Mouse (Mus musculus) brain, embryonic 14.5 days (tissue): ENCODE data around the gene Rps29. TPM values are rescaled to one million over a fixed set of nuclear protein-coding genes. Genes with fewer than 3 reads are reported as not detected.

ENCODE experiments used
- DNase-seq: peaks from one replicate; pipeline ENCODE4 v3.0.0-alpha.2; 2011; ENCODE audit warnings: low read depth
- CTCF ChIP-seq: fragments of 200-500 bp; IDR thresholded peaks from 2 replicates; pipeline ENCODE4 v1.5.1; 2012; ENCODE audit warnings: inconsistent platforms, mild to moderate bottlenecking, moderate library complexity, borderline replicate concordance; ENCODE audit not compliant: insufficient read depth, insufficient read length; ENCODE audit errors: extremely low read depth
- POLR2A ChIP-seq: fragments of 200-500 bp; IDR thresholded peaks from 2 replicates; pipeline ENCODE4 v1.6.1; 2012; ENCODE audit warnings: mild to moderate bottlenecking, inconsistent platforms, borderline replicate concordance; ENCODE audit not compliant: poor library complexity, insufficient read depth, insufficient read length, severe bottlenecking; ENCODE audit errors: extremely low read depth
- polyA plus RNA-seq: library from polyadenylated mRNA; depleted of rRNA; stranded (reverse); fragments of >200 nt; gene quantifications from 2 replicates; pipeline ENCODE4 v1.2.3, GENCODE M21; 2012

Rps29 gene
- polyA plus RNA-seq, 1 experiment = 1,659 TPM

DNA sequence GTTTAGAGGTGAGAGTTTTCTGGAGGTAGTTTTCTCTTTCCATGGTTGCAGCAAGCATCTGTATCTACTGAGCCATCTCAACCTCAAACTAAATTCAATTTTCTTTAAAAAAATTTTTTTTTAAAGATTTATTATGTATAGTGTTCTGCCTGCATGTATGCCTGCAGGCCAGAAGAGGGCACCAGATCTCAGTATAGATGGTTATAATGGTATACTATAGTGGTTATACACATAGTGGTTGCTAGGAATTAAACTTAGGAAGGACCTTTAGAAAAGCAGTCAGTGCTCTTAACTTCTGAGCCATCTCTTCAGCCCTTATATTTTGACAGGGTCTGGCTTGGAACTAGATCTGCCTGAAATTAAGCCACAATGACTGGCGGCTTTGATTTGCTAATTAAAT, 31.5 kb upstream of the Rps29 start:
- DNase-seq = no peak
- TF ChIP-seq CTCF (no peak), POLR2A (no peak)

GRCm38 (mm10) chr12:69190074-69190473, 31.1 kb upstream of the Rps29 start:
- DNase-seq = no peak
- TF ChIP-seq CTCF (no peak), POLR2A (no peak)

DNA sequence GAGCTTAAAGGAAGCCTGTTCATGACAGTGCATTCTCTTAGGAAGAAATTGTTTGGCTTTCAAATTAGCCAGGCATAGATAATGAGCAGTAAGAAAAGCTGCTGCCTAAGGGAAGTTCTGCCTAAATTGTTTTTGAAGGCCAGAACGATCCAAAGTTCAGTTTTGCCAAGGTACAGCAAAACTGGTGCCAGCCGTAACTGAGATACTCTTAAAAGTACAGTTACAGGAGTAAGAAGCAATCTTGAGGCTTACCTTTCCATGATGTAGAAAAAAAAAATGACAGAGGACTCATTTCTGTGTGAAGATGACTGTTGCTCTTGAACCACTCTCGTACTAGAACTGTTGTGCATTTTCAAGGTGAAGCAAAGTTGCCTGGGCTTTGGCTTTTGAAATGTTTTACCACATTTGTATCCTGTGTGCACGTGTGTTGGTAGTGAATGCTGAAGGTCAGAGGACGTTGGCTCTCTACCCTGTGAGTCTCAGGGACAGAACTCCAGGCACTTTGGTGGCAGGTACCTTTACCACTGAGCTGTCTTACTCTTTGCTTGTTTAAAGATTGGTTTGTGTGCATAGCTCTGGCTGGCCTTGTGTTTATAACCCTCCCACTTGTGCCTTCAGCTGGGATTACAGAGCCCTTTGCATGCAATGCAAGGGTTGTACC, 28.0 kb upstream of the Rps29 start:
- DNase-seq = no peak

GRCm38 (mm10) chr12:69185371-69185770, 26.4 kb upstream of the Rps29 start:
- DNase-seq = no peak
- TF ChIP-seq POLR2A (no peak), CTCF (no peak)

More for the DNA sequence above, 28.0 kb upstream of the Rps29 start:
- TF ChIP-seq POLR2A (no peak), CTCF (no peak)

- TF ChIP-seq CTCF = no peak
- no peak for TF ChIP-seq POLR2A
- peak; percentile 69 for DNase-seq
Observed at GRCm38 (mm10) chr12:69184342-69185295, 25.6 kb upstream of the Rps29 start.

DNA sequence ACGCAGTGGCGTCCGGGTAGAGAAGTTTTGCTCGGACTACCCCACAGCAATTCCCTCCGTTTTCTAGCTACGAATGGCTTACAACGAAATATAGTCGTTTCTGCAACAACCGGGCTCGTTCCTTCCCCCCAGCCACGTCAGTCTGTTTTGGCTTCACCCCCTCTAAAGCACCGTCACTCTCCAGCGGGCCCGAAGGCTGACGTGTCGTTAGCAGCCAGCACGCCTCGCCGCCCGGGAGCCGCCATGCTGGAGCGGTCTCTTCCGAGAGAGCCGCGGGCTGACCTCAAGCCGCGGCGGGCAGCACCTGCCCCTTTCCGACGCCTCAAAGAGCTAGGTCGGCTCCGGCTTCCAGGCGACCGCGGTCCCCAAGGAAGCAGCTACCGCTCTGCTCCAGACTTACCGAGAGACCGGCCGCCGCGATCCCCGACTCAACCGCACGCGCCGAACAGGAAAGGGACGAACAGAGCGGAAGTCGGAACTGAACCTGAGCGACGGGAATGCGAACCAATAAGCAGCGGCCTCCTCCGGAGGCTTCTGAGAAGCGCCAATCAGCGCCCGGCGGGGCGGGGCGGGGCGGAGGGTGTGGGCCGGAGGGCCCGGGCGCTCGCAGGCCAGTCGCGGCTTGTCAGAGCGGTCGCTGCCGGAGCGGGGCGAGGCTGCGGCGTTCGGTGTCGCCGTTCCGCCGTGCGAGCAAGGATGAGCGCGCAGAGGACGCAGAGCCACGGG, 24.8 kb upstream of the Rps29 start, which contains the start of the genes Rpl36al and Mgat2:
Gene Rpl36al (minus strand): TSS at position 501 of the 726 bp plus-strand sequence.
Gene Mgat2 (plus strand): TSS at position 575 of the 726 bp plus-strand sequence.
- TF ChIP-seq POLR2A (peak; percentile 100), CTCF (no peak)

GRCm38 (mm10) chr12:69181800-69182199, 22.8 kb upstream of the Rps29 start:
- no peak for TF ChIP-seq POLR2A
- TF ChIP-seq CTCF = no peak
- no peak for DNase-seq

More for the DNA sequence above, 24.8 kb upstream of the Rps29 start, which contains the start of the genes Rpl36al and Mgat2:
- peak; percentile 99 for DNase-seq

GRCm38 (mm10) chr12:69179371-69179770, 20.4 kb upstream of the Rps29 start:
- TF ChIP-seq POLR2A = no peak
- no peak for TF ChIP-seq CTCF
- no peak for DNase-seq

- DNase-seq = no peak
- no peak for TF ChIP-seq CTCF
- no peak for TF ChIP-seq POLR2A
Observed at GRCm38 (mm10) chr12:69177526-69177925, 18.5 kb upstream of the Rps29 start.

- TF ChIP-seq POLR2A (no peak), CTCF (no peak)
- no peak for DNase-seq
Observed at GRCm38 (mm10) chr12:69175975-69176374, 17.0 kb upstream of the Rps29 start.

DNA sequence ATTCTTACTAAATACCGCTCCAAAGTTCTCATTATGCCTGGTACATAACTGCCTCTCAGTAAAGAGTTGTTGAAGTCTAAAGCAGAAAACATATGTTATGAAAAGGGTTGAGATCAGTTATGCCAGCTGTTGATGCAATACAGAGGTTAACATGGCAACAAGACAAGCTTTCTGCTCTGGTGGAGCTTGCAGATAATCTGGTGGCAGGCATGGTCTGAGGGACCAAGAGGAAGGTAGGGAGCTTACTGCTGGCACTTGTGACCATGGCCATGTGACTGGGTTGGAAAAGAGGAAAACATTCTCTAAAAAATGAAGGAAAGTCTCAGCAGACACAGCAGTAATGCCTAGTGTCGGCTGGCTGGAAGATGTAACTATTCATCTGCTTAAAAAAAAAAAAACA, 12.3 kb upstream of the Rps29 start:
- no peak for DNase-seq
- TF ChIP-seq POLR2A = no peak
- no peak for TF ChIP-seq CTCF
